Mouse (Mus musculus): Measurements from ENCODE around the gene Dennd2a.

Dennd2a gene

GRCm38 (mm10) chr6:39556900-39557659 lies 587 bp downstream of the Dennd2a start:
- no peak for DNase-seq (ENCODE audit: low spot score)

DNA sequence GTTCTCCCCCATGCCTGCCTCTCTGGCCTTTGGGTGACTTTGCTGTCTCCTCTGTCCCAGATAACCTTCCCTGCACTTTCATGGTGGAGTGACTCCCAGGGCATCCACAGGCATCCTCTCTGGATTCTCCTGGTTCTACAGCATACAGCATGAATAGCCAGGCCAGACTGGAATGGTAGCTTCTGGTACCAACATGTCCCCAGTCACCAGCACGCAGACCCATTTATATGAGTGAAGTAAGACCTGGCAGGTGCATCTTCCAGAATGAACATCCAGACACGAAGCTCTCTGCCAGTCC lies 2.1 kb downstream of the Dennd2a start:
- no peak for DNase-seq (ENCODE audit: low spot score)

DNA sequence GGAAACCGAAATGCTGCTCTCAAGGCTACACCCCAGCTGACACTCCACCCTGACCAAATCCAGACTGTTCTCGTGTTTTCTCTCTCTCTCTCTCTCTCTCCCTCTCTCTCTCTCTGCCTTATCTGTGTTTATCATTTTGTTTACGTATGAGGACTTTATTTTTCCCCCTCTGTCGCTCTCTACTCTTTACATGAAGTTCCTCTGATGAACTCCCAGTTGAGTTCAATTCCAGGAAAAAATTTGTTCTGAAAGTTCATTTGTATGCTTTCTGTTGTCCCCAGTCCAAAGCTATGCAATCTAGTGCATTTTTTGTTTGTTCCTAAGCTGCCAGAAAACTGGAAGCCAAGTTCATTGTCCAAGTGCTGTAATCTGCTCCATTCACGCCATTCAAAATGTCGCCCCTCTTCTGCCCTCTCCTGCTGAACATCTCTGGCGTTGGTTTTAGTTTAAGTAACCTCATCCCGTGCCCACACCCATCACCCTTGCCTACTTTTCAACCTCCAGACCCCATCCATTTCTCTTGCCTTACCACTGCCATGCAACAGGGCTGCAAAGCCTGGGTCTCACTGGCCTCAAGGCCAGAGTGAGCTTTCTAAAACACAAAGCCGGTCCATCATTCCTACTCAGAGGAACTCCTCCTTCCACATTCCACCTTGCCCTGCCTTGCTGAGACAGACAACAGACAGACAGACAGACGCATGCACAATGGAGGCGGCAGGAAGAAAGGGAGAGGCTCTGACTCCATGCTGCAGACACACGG lies 2.6 kb downstream of the Dennd2a start:
- no peak for DNase-seq (ENCODE audit: low spot score)

DNA sequence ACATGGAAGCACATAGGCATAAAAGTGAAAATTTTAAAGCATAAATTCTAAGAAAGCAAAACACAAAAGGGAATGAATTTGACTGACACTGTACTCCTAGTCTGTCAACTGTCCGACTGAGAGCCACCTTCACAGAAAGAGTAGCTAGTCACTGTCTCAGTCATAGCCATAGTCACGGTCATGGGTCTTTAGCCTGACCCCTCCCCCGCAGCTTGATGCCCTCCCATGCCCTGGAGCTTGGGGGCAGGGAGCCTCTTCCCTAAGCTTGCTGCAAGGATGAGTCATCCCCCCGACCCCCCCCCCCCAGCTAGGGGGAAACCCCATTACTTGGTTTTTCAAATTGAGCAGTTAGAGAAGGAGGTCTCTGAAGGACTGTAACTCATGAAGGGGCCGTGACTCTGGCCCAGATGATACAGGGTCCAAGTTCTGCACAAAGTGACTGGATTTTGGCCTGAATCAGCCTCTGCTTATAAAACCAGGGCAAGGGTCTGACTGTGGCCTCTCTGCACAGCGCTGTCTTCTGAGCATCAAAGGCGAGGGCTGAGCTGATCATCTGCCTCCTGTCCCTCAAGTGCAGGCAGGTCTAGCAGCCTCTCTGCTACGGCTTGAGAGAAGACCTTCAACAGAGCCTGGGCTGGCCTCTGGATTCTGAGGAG lies 5.6 kb downstream of the Dennd2a start:
- no peak for DNase-seq (ENCODE audit: low spot score)

- no peak for DNase-seq (ENCODE audit: low spot score)
Measured at GRCm38 (mm10) chr6:39548030-39548429, 9.6 kb downstream of the Dennd2a start.

DNA sequence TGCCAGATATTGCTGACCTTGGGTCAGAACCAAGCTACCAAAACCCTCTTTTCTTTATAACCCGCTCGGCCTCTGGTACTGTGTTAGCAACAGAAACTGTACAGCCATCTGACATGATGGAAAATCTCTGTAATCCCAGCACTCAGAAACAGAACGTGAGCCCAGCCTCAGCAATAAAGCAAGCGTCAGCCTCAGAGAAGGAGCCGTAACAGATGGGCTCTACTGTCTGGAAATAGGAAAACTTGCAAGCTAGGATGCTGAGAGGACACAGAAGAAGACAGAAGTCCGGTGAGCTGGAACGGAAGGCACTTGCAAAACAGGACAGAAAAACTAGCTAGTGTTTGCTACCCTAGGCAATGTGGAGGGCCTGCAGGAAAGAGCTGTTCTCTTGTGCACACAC lies 12.2 kb downstream of the Dennd2a start:
- DNase-seq (ENCODE audit: low spot score), result no peak

DNA sequence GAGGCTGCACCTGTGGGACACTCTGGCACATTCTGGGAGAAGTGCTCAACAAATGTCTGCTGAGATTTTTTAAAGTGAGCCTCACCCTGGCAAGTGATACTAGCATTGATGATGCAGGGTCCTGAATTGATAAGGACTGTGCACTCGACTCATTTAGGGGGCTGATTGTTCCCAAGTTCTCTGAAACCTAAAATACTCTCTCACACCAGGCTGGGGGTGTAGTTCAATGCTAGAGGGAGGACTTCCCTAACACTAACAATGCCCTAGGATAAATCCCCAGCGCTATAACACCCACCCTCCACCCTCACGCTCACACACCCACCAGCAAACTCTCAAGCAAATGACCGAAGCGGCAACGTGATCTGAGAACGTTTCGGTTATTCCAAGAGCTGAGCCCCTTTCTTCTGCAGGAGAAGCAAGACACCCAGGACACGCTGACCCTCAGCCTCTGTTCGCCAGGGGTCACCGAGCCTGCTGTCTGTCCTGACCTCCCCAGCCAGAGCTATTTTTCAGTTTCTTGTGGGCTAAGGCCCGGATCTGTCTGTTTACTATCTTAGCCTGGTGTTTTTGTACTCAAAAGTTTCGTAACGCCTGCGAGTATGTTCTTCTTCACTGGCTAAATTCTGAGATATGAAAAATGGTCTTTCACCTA lies 13.8 kb downstream of the Dennd2a start:
- no peak for DNase-seq (ENCODE audit: low spot score)

DNA sequence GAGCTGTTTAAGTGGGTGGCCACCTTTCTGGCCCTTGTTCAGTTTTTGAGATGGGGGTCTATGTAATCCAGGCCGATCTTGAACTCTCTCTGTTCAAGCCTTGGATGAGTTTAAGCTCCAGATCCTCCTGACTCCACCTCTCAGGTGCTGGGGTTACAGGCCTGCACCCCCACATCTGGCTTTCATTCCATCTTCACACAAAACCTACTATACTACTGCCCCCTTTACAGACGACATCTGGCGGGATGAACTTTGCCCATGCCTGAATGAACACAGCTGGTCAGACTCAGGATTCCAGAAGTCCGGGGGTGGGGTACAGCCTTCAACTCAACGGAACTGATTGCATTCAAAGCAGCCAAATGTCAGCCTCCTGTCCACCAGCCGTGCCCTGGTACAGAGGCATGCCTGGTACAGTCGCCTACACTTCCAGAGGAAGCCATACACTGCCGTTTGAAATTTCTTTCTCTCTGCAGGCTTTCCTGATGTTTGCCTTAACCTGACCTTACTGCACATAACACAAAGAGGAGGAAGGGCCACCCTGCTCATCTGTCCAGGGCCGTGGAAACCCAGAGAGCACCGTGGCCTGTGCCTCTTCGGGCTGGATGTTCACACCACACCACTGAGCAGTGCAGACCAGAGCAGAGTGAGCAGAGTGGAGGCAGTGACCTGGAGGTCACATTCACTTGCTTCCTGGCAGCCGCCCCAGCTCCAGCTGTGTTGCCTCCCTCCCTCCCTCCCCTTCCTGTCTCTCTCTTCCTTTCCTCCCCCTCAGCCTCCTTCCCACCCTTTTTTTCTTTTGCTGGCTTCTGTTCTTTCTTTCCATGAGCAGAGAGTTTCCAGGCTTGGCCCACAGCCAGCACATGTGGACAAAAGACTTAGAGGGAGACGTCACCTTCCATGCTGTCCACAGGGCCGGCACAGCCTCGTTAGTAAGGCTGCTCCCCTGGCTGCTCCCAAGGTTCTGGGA lies 14.8 kb downstream of the Dennd2a start:
- DNase-seq (ENCODE audit: low spot score), result no peak

GRCm38 (mm10) chr6:39540563-39540962 lies 17.1 kb downstream of the Dennd2a start:
- no peak for DNase-seq (ENCODE audit: low spot score)

GRCm38 (mm10) chr6:39539679-39540155 lies 17.9 kb downstream of the Dennd2a start:
- DNase-seq (ENCODE audit: low spot score), result no peak

DNA sequence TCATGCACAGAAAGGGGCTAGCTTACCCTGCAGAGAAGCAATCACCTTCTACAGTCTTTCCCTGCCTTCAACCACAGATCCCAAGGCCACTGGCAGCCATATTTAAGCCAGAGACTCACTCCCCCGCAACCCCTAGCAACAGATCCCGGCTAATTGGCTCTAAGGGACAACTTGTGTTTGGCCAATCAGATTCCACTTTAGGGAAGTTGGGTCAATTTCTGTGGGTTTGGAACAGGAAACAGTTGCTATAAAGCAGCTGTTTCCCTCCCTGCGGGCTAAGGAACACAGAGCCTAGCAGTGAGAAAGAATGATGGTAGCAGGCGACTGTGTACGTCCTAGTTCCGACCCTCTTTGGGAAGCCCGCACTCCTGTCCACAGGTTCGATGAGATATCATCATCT lies 19.4 kb downstream of the Dennd2a start:
- DNase-seq (ENCODE audit: low spot score), result no peak

DNA sequence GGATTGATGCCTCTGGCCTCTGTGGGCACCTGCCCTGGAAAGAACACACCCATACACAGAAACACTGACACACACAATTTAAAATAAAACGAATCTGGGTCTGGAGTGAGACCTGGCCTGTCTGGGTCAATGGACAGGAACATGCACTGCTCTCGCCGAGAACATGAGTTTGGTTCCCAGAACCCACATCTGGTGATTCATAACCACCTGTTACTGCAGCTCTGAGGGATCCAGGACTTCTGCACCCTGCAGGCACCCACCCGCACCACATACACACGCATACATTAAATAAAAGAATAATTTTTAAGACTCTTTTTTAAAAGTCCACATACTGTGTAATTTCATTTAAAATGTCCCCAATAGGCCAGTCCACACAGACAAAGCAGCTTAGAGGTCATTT lies 20.4 kb downstream of the Dennd2a start:
- DNase-seq (ENCODE audit: low spot score), result no peak

DNA sequence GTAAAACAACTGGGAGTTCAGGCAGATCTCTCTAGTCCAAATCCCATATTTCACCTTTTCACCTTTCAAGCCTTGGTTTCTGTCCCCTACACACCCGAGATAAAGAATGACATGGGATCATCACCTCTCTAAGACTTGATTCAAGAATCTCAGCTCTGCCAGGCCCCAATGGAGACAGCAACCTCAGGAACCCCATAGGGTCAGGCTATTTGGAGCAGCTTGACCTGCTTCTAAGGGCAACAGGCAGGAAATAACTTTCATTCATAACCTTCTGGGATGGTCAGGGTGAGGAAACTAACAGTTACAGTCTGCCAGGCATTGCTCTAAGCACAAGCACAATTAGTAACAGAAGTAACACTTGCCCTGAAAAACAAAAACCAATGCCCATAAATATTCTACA lies 21.0 kb downstream of the Dennd2a start:
- DNase-seq (ENCODE audit: low spot score), result no peak

DNA sequence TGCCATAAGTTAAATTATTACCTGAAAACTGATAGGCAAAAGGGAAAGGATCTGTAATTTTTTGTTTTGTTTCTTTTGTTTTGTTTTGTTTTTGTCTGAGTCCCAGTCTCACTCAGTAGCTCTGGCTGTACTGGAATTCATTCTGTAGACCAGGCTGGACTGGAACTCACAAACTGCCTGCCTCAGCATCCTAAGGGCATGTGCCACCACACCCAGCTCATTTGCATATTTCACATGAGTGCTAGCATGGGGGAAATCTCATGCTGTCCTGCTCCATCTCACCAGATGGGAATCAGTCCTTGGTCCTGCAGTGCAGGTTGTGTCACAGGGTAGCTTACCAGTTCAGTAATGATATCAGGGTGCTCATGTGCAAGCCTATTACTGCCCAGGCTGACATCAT lies 22.7 kb downstream of the Dennd2a start:
- no peak for DNase-seq (ENCODE audit: low spot score)

GRCm38 (mm10) chr6:39528671-39529535 lies 28.8 kb downstream of the Dennd2a start:
- no peak for DNase-seq (ENCODE audit: low spot score)

GRCm38 (mm10) chr6:39527811-39528210 lies 29.9 kb downstream of the Dennd2a start:
- no peak for DNase-seq (ENCODE audit: low spot score)

- no peak for DNase-seq (ENCODE audit: low spot score)
Measured at GRCm38 (mm10) chr6:39527337-39527784, 30.3 kb downstream of the Dennd2a start.

DNA sequence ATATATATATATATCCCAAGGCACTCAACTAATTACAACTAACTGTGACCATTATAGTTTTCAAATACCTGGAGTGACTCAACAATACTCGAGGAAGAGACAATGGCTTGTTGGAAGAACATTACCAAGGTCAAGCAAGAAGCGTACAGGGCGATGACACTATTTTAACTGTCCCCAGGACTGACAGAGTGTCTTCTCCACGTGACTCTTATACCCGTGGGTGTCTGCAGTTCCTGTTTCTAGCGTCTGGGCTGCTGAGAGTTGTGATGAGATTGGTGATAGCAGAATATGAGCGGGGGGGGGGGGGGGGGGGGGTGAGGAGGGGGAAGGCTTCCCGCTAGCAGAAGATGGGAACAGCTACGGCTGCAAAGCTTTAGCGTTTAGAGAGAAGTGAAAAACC lies 30.9 kb downstream of the Dennd2a start:
- DNase-seq (ENCODE audit: low spot score), result no peak

DNA sequence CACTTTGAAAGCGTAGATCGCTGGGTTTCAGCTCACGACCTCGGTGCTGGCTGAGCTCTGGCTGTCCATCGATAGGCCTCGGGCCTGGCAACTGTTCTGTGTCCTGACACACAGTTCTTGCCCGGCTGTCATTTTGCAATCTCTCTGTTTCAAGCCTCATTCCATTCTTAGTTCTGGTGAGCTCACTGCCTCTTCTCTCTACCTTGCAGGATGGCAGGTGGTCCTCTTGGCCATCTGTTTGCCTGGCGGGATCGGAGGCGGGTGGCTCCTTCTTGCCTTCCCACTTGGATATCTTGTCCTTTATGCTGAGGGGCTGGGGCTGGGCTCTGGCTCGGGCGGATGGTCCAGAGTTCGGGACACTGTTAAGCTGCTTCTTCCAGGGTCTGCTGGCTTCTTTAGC lies 34.5 kb downstream of the Dennd2a start:
- no peak for DNase-seq (ENCODE audit: low spot score)

DNA sequence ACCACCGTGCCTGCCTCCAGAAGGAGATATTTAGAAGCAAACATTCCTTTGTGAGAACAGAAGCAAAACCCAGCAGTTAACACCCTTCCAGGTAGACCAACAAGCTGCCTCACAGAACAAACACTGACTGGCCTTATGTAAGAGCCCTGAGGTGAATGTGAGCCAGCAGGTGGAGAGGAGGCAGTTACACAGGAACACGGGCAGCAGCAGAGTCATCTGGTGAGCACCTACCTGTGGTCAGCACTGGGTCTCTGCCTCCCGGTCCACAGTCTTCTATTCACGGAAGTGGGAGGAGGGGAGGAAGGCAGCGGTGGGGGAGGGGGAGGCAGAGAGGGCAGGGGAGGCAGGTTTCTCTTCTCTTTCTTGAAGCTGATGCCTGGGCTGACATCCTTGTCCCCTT lies 35.2 kb downstream of the Dennd2a start:
- DNase-seq (ENCODE audit: low spot score), result no peak

All from spleen, adult 12 weeks (tissue).